Mouse (Mus musculus): ENCODE measurements around the gene Daglb. TPM values are rescaled to one million over a fixed set of nuclear protein-coding genes. Genes with fewer than 3 reads are reported as not detected.
A peak's percentile ranks its signal among the peaks of the same experiment; 100 is the strongest.
"Not testable (repeated sequence)": the region's sequence is repeated elsewhere in the genome, so short reads cannot be mapped to it uniquely, and the experiment has no call there.

Gene Daglb
- polyA plus RNA-seq, 1 experiment from 2014 or later: 8.4 TPM

- H3K4me3 ChIP-seq (ENCODE audit: low read length): no peak overlapping the region
- H3K9me3 ChIP-seq (ENCODE audit: control insufficient read depth, low read length): no peaks in the 10 kb centered on the region
- H3K36me3 ChIP-seq (ENCODE audit: control insufficient read depth, insufficient read depth, low read length): no peaks in the 10 kb centered on the region
- no peak overlapping the region for H3K9ac ChIP-seq (ENCODE audit: low read length)
- H3K4me2 ChIP-seq (ENCODE audit: low read depth, low read length): no peak overlapping the region
- WGBS: 73% methylated on average over 3 of the region's 3 CpGs
- H3K27ac ChIP-seq (ENCODE audit: low read length): no peak overlapping the region
- H3K27me3 ChIP-seq (ENCODE audit: control insufficient read depth, insufficient read depth, low read depth, low read length): no peaks in the 10 kb centered on the region
- H3K4me1 ChIP-seq (replicated peaks; ENCODE audit: control insufficient read depth, insufficient read depth, low read length): no peaks in the 10 kb centered on the region
- no peak for ATAC-seq (ENCODE audit: low read depth)
These were observed 33.1 kb downstream of the Daglb start for GRCm38 (mm10) chr5:143497451-143497850.

GRCm38 (mm10) chr5:143499197-143499596 lies 34.8 kb downstream of the Daglb start:
- H3K27me3 ChIP-seq (ENCODE audit: control insufficient read depth, insufficient read depth, low read depth, low read length): no peaks in the 10 kb centered on the region
- H3K27ac ChIP-seq (ENCODE audit: low read length): no peak overlapping the region
- peaks cover 3% of the 10 kb centered on the region; the same call in 1 of the 2 replicates for H3K36me3 ChIP-seq (ENCODE audit: control insufficient read depth, insufficient read depth, low read length)
- H3K4me3 ChIP-seq (ENCODE audit: low read length): no peak overlapping the region
- no peak for ATAC-seq (ENCODE audit: low read depth)
- no peak overlapping the region for H3K4me2 ChIP-seq (ENCODE audit: low read depth, low read length)
- no peak overlapping the region for H3K9ac ChIP-seq (ENCODE audit: low read length)
- no peaks in the 10 kb centered on the region for H3K4me1 ChIP-seq (replicated peaks; ENCODE audit: control insufficient read depth, insufficient read depth, low read length)
- 88% methylated on average over 7 of the region's 7 CpGs for WGBS
- no peaks in the 10 kb centered on the region for H3K9me3 ChIP-seq (ENCODE audit: control insufficient read depth, low read length)

- H3K4me2 ChIP-seq (ENCODE audit: low read depth, low read length): no peak overlapping the region
- ATAC-seq (ENCODE audit: low read depth): no peak
- H3K9me3 ChIP-seq (ENCODE audit: control insufficient read depth, low read length): no peaks in the 10 kb centered on the region
- no peaks in the 10 kb centered on the region for H3K27me3 ChIP-seq (ENCODE audit: control insufficient read depth, insufficient read depth, low read depth, low read length)
- H3K27ac ChIP-seq (ENCODE audit: low read length): no peak overlapping the region
- no peaks in the 10 kb centered on the region for H3K4me1 ChIP-seq (replicated peaks; ENCODE audit: control insufficient read depth, insufficient read depth, low read length)
- no peak overlapping the region for H3K4me3 ChIP-seq (ENCODE audit: low read length)
- H3K36me3 ChIP-seq (ENCODE audit: control insufficient read depth, insufficient read depth, low read length): peaks cover 8% of the 10 kb centered on the region
- 68% methylated on average over 4 of the region's 4 CpGs for WGBS
- H3K9ac ChIP-seq (ENCODE audit: low read length): no peak overlapping the region
These were observed 35.3 kb downstream of the Daglb start for GRCm38 (mm10) chr5:143499686-143500085.

- not testable (repeated sequence) for ATAC-seq (ENCODE audit: low read depth); H3K4me3 ChIP-seq (ENCODE audit: low read length); H3K27ac ChIP-seq (ENCODE audit: low read length); H3K4me2 ChIP-seq (ENCODE audit: low read depth, low read length); H3K9ac ChIP-seq (ENCODE audit: low read length); H3K27me3 ChIP-seq (ENCODE audit: control insufficient read depth, insufficient read depth, low read depth, low read length); H3K9me3 ChIP-seq (ENCODE audit: control insufficient read depth, low read length); H3K4me1 ChIP-seq (replicated peaks; ENCODE audit: control insufficient read depth, insufficient read depth, low read length)
- 89% methylated on average over 14 of the region's 14 CpGs for WGBS
- H3K36me3 ChIP-seq (ENCODE audit: control insufficient read depth, insufficient read depth, low read length): peaks cover 14% of the 10 kb centered on the region
These were observed 36.3 kb downstream of the Daglb start for GRCm38 (mm10) chr5:143500711-143501110.

- Histone ChIP-seq H3K4me1 (replicated peaks; ENCODE audit: control insufficient read depth, insufficient read depth, low read length) (no peaks in the 10 kb centered on the region), H3K4me3 (ENCODE audit: low read length) (no peak overlapping the region), H3K27ac (ENCODE audit: low read length) (no peak overlapping the region), H3K36me3 (ENCODE audit: control insufficient read depth, insufficient read depth, low read length) (peaks cover 16% of the 10 kb centered on the region), H3K9ac (ENCODE audit: low read length) (no peak overlapping the region), H3K4me2 (ENCODE audit: low read depth, low read length) (no peak overlapping the region), H3K27me3 (ENCODE audit: control insufficient read depth, insufficient read depth, low read depth, low read length) (no peaks in the 10 kb centered on the region), H3K9me3 (ENCODE audit: control insufficient read depth, low read length) (no peaks in the 10 kb centered on the region)
- WGBS: 83% methylated on average over 8 of the region's 8 CpGs
- 0 out of 2 replicates have a peak, but pooled peaks have one; percentile 13 for ATAC-seq (ENCODE audit: low read depth)
These were observed 36.8 kb downstream of the Daglb start for GRCm38 (mm10) chr5:143501140-143501539.

GRCm38 (mm10) chr5:143501649-143502048 lies 37.3 kb downstream of the Daglb start:
- no peak overlapping the region for H3K9ac ChIP-seq (ENCODE audit: low read length)
- WGBS: 81% methylated on average over 2 of the region's 2 CpGs
- H3K4me3 ChIP-seq (ENCODE audit: low read length): no peak overlapping the region
- H3K27ac ChIP-seq (ENCODE audit: low read length): no peak overlapping the region
- H3K4me1 ChIP-seq (replicated peaks; ENCODE audit: control insufficient read depth, insufficient read depth, low read length): no peaks in the 10 kb centered on the region
- no peak for ATAC-seq (ENCODE audit: low read depth)
- H3K9me3 ChIP-seq (ENCODE audit: control insufficient read depth, low read length): no peaks in the 10 kb centered on the region
- H3K4me2 ChIP-seq (ENCODE audit: low read depth, low read length): no peak overlapping the region
- H3K27me3 ChIP-seq (ENCODE audit: control insufficient read depth, insufficient read depth, low read depth, low read length): no peaks in the 10 kb centered on the region
- peaks cover 16% of the 10 kb centered on the region for H3K36me3 ChIP-seq (ENCODE audit: control insufficient read depth, insufficient read depth, low read length)

- no peak overlapping the region for H3K4me3 ChIP-seq (ENCODE audit: low read length)
- H3K9ac ChIP-seq (ENCODE audit: low read length): no peak overlapping the region
- no peaks in the 10 kb centered on the region for H3K4me1 ChIP-seq (replicated peaks; ENCODE audit: control insufficient read depth, insufficient read depth, low read length)
- peaks cover 21% of the 10 kb centered on the region for H3K36me3 ChIP-seq (ENCODE audit: control insufficient read depth, insufficient read depth, low read length)
- no peak for ATAC-seq (ENCODE audit: low read depth)
- H3K9me3 ChIP-seq (ENCODE audit: control insufficient read depth, low read length): no peaks in the 10 kb centered on the region
- WGBS: 88% methylated on average over 19 of the region's 19 CpGs
- H3K27me3 ChIP-seq (ENCODE audit: control insufficient read depth, insufficient read depth, low read depth, low read length): no peaks in the 10 kb centered on the region
- H3K27ac ChIP-seq (ENCODE audit: low read length): no peak overlapping the region
- no peak overlapping the region for H3K4me2 ChIP-seq (ENCODE audit: low read depth, low read length)
These were observed 38.6 kb downstream of the Daglb start for GRCm38 (mm10) chr5:143502899-143503557.

- no peaks in the 10 kb centered on the region for H3K9me3 ChIP-seq (ENCODE audit: control insufficient read depth, low read length)
- no peaks in the 10 kb centered on the region for H3K27me3 ChIP-seq (ENCODE audit: control insufficient read depth, insufficient read depth, low read depth, low read length)
- H3K4me1 ChIP-seq (replicated peaks; ENCODE audit: control insufficient read depth, insufficient read depth, low read length): no peaks in the 10 kb centered on the region
- ATAC-seq (ENCODE audit: low read depth): no peak
- no peak overlapping the region for H3K4me3 ChIP-seq (ENCODE audit: low read length)
- no peak overlapping the region for H3K27ac ChIP-seq (ENCODE audit: low read length)
- H3K4me2 ChIP-seq (ENCODE audit: low read depth, low read length): no peak overlapping the region
- peaks cover 21% of the 10 kb centered on the region for H3K36me3 ChIP-seq (ENCODE audit: control insufficient read depth, insufficient read depth, low read length)
- no peak overlapping the region for H3K9ac ChIP-seq (ENCODE audit: low read length)
- 88% methylated on average over 6 of the region's 6 CpGs for WGBS
These were observed 39.4 kb downstream of the Daglb start for GRCm38 (mm10) chr5:143503740-143504139.

- Histone ChIP-seq H3K27me3 (ENCODE audit: control insufficient read depth, insufficient read depth, low read depth, low read length) (no peaks in the 10 kb centered on the region), H3K36me3 (ENCODE audit: control insufficient read depth, insufficient read depth, low read length) (peaks cover 21% of the 10 kb centered on the region), H3K27ac (ENCODE audit: low read length) (no peak overlapping the region), H3K4me2 (ENCODE audit: low read depth, low read length) (no peak overlapping the region), H3K9me3 (ENCODE audit: control insufficient read depth, low read length) (no peaks in the 10 kb centered on the region), H3K9ac (ENCODE audit: low read length) (no peak overlapping the region), H3K4me1 (replicated peaks; ENCODE audit: control insufficient read depth, insufficient read depth, low read length) (no peaks in the 10 kb centered on the region; the same call in 1 of the 2 replicates), H3K4me3 (ENCODE audit: low read length) (no peak overlapping the region)
- ATAC-seq (ENCODE audit: low read depth): no peak
- WGBS: 67% methylated on average over 3 of the region's 3 CpGs
These were observed 40.1 kb downstream of the Daglb start for GRCm38 (mm10) chr5:143504453-143504852.
